7 mouse cellular contexts compared by ENCODE assay signal in genomic region chr6:71270301-71271056, GRCm38 (mm10). TPM values are rescaled to one million over a fixed set of nuclear protein-coding genes. Genes with fewer than 3 reads are reported as not detected.
DNase-seq lines count a peak whose midpoint lies in the region; ATAC-seq and TF ChIP-seq lines count a peak whose summit lies in the region.

No protein-coding gene starts in this region.

- peak overlapping the region; percentile 73 for H3K4me2 ChIP-seq in hindbrain, embryonic 13.5 days

- H3K9me3 ChIP-seq in forebrain, embryonic 10.5 days, result no peaks in the 10 kb centered on the region
- no peaks in the 10 kb centered on the region for H3K9me3 ChIP-seq in hindbrain, embryonic 13.5 days
- no peaks in the 10 kb centered on the region for H3K9me3 ChIP-seq in megakaryocyte, embryonic 14.5 days

- H3K4me1 ChIP-seq in forebrain, embryonic 10.5 days, result peaks cover 18% of the 10 kb centered on the region
- peaks cover 13% of the 10 kb centered on the region for H3K4me1 ChIP-seq in hindbrain, embryonic 13.5 days (replicated peaks)
- peaks cover 43% of the 10 kb centered on the region for H3K4me1 ChIP-seq in megakaryocyte, embryonic 14.5 days
- H3K4me1 ChIP-seq in spleen, adult 2 months (ENCODE audit: control insufficient read depth, insufficient read depth, insufficient read length), result peaks cover 6% of the 10 kb centered on the region; the same call in 1 of the 2 replicates

- intact Hi-C loops in left cerebral cortex, postnatal 10 days (cut with DNase I), result loop anchor here (5.0 to 10.0 kb wide), 2 partner anchors 124 to 147 kb away; no protein-coding TSS in a partner anchor

- TF ChIP-seq CTCF in spleen, adult 2 months (IDR thresholded peaks at IDR 0.05; ENCODE audit: extremely low read depth, insufficient read depth, insufficient read length, insufficient replicate concordance), result no peak

- peak overlapping the region; percentile 99 for H3K27ac ChIP-seq in forebrain, embryonic 10.5 days
- H3K27ac ChIP-seq in hindbrain, embryonic 13.5 days, result peak overlapping the region; percentile 97
- H3K27ac ChIP-seq in spleen, adult 2 months (ENCODE audit: insufficient read depth, low read length), result peak overlapping the region; percentile 33

- H3K9ac ChIP-seq in hindbrain, embryonic 13.5 days, result peak overlapping the region; percentile 62

- DNase-seq in NIH3T3 (ENCODE audit: low read depth), result peak; percentile 65
- DNase-seq in c-Kit-positive CD71-positive TER-119-negative erythroid progenitor cells, embryonic 14.5 days (ENCODE audit: low read depth), result peak; percentile 42
- DNase-seq in forebrain, embryonic 10.5 days (ENCODE audit: extremely low spot score, low spot score), result peak; percentile 32
- peak; percentile 6 to 47 for DNase-seq in left cerebral cortex, postnatal 10 days (ENCODE audit: extremely low spot score in 1 of 2, low spot score in 2 of 2)
- DNase-seq in spleen, adult 2 months (ENCODE audit: low read depth in 1 of 2, low spot score in 2 of 2), result peak in 1 of 2 experiments; percentile 12

- 35% methylated on average over 13 of the region's 14 CpGs for WGBS in forebrain, embryonic 10.5 days
- WGBS in hindbrain, embryonic 13.5 days, result 33% methylated on average over 14 of the region's 14 CpGs
- WGBS in spleen, adult 2 months, result 33% methylated on average over 14 of the region's 14 CpGs

- peak overlapping the region; percentile 94 for H3K4me3 ChIP-seq in forebrain, embryonic 10.5 days
- peak overlapping the region; percentile 90 for H3K4me3 ChIP-seq in hindbrain, embryonic 13.5 days
- H3K4me3 ChIP-seq in megakaryocyte, embryonic 14.5 days (replicated peaks), result peak overlapping the region; percentile 98
- H3K4me3 ChIP-seq in spleen, adult 2 months (ENCODE audit: extremely low read depth, insufficient read depth, insufficient read length), result peak overlapping the region; percentile 45; the same call in 1 of the 2 replicates

- no peaks in the 10 kb centered on the region for H3K36me3 ChIP-seq in forebrain, embryonic 10.5 days (replicated peaks)
- H3K36me3 ChIP-seq in hindbrain, embryonic 13.5 days, result no peaks in the 10 kb centered on the region
- peaks cover 2% of the 10 kb centered on the region for H3K36me3 ChIP-seq in megakaryocyte, embryonic 14.5 days (replicated peaks; ENCODE audit: low read length)
- H3K36me3 ChIP-seq in spleen, adult 2 months (ENCODE audit: control insufficient read depth, insufficient read depth, low read length), result no peaks in the 10 kb centered on the region

- TF ChIP-seq POLR2A in spleen, adult 2 months (IDR thresholded peaks at IDR 0.05; ENCODE audit: low read depth, low read length), result no peak

- ATAC-seq in hindbrain, embryonic 13.5 days (ENCODE audit: low FRiP score), result no peak; the same call in 1 of the 2 replicates

- H3K27me3 ChIP-seq in forebrain, embryonic 10.5 days (ENCODE audit: poor library complexity, severe bottlenecking), result no peaks in the 10 kb centered on the region
- H3K27me3 ChIP-seq in hindbrain, embryonic 13.5 days, result no peaks in the 10 kb centered on the region
- no peaks in the 10 kb centered on the region for H3K27me3 ChIP-seq in megakaryocyte, embryonic 14.5 days (replicated peaks)
- H3K27me3 ChIP-seq in spleen, adult 2 months (ENCODE audit: control insufficient read depth, insufficient read depth, low read length), result no peaks in the 10 kb centered on the region

RNA-seq across cellular contexts. Expression of gene Krcc1, which starts 1.0 kb away (rescaled TPM):
- 30.1 and 31.9 TPM in 2 replicates for polyA plus RNA-seq in forebrain, embryonic 10.5 days (2016; fragmentation: Nextera tagmentation; extraction: Ambion mirVana)
- 24.2 and 25.5 TPM in 2 replicates for polyA plus RNA-seq in hindbrain, embryonic 13.5 days (2015; fragmentation: Nextera tagmentation; extraction: Ambion mirVana)
- total RNA-seq in left cerebral cortex, postnatal 10 days (2021), result 10 to 100 TPM; 12.3 to 13.5 TPM
- 19.3 and 76.1 TPM in 2 replicates for polyA plus RNA-seq in megakaryocyte, embryonic 14.5 days (2012; ENCODE audit: insufficient read depth, low replicate concordance)
- polyA plus RNA-seq in spleen, adult 2 months (2012; rRNA removed), result 4.2 and 4.3 TPM in 2 replicates

RNA-seq across cellular contexts. Expression of gene Smyd1, which starts 51.6 kb away (rescaled TPM):
- 0.09 and 0.15 TPM in 2 replicates for polyA plus RNA-seq in forebrain, embryonic 10.5 days (2016; fragmentation: Nextera tagmentation; extraction: Ambion mirVana)
- polyA plus RNA-seq in hindbrain, embryonic 13.5 days (2015; fragmentation: Nextera tagmentation; extraction: Ambion mirVana), result 0.35 and 0.43 TPM in 2 replicates
- 1 to 10 TPM; 2.0 to 2.3 TPM for total RNA-seq in left cerebral cortex, postnatal 10 days (2021)
- 0.19 TPM in 1 of 2 replicates, not detected in the other for polyA plus RNA-seq in megakaryocyte, embryonic 14.5 days (2012; ENCODE audit: insufficient read depth, low replicate concordance)
- polyA plus RNA-seq in spleen, adult 2 months (2012; rRNA removed), result 0.48 and 0.66 TPM in 2 replicates

RNA-seq across cellular contexts. Expression of gene Cd8b1, which starts 52.1 kb away (rescaled TPM):
- 0.09 TPM in 1 of 2 replicates, not detected in the other for polyA plus RNA-seq in forebrain, embryonic 10.5 days (2016; fragmentation: Nextera tagmentation; extraction: Ambion mirVana)
- polyA plus RNA-seq in hindbrain, embryonic 13.5 days (2015; fragmentation: Nextera tagmentation; extraction: Ambion mirVana), result 0.10 TPM in 1 of 2 replicates, not detected in the other
- not detected for total RNA-seq in left cerebral cortex, postnatal 10 days (2021)
- not detected in 2 replicates for polyA plus RNA-seq in megakaryocyte, embryonic 14.5 days (2012; ENCODE audit: insufficient read depth, low replicate concordance)
- 25.6 and 30.2 TPM in 2 replicates for polyA plus RNA-seq in spleen, adult 2 months (2012; rRNA removed)

Comparison
In these comparisons a context has a peak if more than half of its experiments do, and no peak if none do; other contexts are left out.
1. H3K27ac ChIP-seq: peak in every context shown above with its lines; median percentile 99 in forebrain, embryonic 10.5 days; 97 in hindbrain, embryonic 13.5 days; 33 in spleen, adult 2 months.
2. H3K4me3 ChIP-seq: peak in every context shown above with its lines; median percentile 98 in megakaryocyte, embryonic 14.5 days; 94 in forebrain, embryonic 10.5 days; 90 in hindbrain, embryonic 13.5 days; 45 in spleen, adult 2 months.
3. RNA of gene Cd8b1, which starts 52.1 kb away (polyA plus RNA-seq): 25.6 to 30.2 TPM in spleen, adult 2 months; 0.10 TPM in hindbrain, embryonic 13.5 days, 0.09 TPM in forebrain, embryonic 10.5 days and not detected in megakaryocyte, embryonic 14.5 days; every median in the first group is over 10 times any median in the second.